Mouse (Mus musculus) regulatory T cell (primary cell): Measurements from ENCODE around the gene Unc13c.

Source experiments
- in situ Hi-C: fragments of 300-600 bp; cut with MboI, MseI; formaldehyde crosslinking; loops from one replicate; pipeline ENCODE4 v1.15.1; 2025; ENCODE audit warnings: high pct_unique_total_duplicates

The Unc13c gene

DNA sequence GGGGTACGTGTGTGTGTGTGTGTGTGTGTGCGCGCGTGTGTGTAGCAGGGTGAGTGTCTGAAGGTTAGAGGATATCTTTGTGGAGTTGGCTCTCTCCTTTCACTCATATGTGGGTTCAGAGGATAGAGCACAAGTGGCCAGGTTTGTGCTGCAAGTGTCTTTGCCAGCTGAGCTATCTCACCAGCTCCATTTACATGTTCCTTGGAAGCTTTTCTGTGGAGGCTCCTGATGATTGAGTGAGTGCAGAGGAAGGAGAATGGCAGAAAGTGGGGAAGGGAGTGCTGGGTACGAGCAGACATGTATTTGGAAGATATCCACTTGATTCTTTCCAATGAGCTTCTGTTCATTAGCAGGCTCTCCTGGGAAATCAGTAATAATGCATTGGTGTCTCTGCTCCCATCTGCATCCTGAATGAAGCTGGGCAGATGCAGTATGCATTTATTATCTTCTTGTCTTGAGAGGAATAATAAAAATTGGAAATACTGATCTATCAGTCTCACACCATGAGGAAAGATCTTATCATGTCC, 86.3 kb downstream of the Unc13c start:
- in situ Hi-C loops: no loop called here

DNA sequence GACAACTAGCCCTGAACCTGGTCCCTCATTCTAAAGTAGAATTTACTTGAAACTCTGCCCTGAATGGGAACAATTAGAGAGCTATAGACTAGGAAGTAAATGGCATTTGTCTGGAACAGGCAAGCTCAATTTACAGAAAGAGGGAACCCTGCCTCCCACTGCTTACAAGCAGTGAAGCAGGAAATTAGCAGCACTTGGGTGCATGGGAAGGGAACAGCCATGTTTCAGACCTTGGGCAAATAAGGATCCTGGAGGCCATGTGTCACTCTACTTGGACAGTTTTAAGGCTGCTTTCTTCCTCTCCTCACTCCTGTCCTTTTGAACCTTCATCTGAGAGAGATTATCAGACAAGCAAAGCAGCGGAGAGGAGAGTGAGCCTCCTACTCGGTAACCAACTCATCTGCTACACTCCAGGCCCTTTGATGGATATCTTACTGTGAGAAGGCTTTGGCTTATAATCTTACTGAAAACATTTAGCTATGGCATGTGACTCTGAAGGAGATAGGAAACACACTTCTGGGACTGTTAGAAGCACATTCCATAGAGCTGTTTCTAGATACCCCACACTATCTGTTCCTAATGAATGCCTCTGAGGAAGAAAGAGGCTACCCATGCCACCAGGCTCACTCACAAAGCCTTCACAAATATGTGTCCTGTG, 101.2 kb downstream of the Unc13c start:
- in situ Hi-C loops: no loop called here

DNA sequence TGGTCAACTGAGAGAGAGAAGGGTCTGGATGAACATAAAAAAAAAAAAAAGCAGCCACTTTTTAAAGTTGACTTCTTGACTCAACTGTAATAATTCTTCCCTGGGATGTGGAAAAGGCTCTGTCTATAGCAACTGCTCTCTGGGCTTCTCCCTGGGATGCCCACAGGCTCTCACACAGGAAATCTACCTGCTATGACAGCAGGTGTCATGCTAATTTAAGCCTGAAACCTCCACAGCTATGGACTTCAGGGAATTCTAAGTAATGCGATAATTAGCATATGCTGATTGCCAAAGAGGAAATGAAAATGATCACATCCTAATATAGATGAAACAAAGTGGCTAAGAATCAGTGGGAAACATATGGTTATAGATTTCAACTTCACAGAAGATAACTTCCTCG, 102.1 kb downstream of the Unc13c start:
- in situ Hi-C loops: no loop called here

DNA sequence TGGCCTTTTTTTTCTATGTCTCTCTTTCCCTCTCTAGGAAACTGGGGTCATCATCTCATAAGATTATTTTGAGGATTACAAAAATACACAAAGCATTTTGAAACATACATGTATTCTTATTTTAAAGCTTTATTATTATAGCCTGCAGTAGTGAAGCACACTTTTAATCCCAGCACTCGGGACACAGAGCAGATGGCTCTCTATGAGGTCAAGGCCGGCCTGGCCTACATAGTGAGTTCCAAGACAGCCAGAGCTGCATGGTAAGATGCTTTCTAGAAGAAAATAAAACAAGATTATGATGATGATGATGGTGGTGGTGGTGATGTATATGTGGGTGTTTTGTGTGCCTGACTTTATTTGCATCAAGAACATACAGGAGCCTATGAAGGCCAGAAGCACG, 109.3 kb downstream of the Unc13c start:
- in situ Hi-C loops: no loop called here

DNA sequence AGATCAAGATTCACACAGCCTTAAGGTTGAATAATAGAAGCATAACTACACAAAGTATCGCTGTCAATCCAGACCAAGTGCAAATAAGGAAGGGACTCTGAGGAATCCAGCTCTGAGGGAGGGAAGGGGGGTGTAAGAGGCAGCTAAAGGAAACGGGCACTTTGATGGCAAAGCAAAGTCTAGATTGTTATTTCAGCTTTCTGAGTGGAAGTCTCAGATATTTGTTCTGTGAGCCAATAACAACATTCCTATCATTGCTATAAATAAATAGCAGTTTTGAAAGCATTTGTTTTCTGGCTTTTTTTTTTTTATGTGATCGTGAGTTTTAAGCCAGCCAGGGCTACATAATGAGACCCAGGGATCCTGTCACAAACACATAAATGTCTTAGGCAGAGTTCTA, 114.5 kb downstream of the Unc13c start:
- in situ Hi-C loops: no loop called here

DNA sequence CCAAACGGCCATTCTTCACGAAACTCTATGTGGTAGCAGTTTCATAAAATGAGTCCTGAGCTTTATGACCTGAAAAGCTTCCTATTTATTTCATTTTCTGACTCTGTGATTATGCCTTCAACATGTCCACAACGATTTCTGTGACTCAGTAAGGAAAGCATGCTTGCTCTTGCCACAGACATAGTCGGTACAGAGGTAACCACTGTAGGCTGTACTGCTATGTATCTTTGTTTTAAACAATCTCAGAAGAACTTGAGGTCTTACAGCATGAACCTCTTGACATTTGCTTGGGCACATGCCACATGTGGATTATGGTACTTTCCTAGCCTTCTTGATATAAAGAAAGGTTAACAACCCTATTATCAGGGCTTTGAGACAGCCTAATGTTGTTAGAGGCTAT, 162.1 kb downstream of the Unc13c start:
- in situ Hi-C loops: no loop called here

DNA sequence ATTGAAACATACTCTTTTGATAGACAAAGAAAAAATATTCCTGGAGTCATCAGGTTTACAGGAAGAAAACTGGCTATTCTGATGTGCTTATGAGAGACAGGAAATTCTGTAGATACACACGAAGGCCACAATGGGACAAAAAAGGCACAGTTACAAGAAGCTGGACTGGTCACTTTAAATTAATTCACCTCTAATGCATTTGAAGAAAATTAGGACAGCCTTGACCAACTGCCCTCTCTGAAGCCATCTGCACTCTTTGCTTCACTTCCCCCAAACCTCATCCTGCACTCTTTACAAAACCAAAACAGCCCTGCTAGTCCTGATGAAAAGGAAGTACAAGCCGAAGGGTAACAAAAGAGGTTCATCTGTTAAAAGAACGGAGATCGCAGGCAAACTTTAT, 194.2 kb downstream of the Unc13c start:
- in situ Hi-C loops: no loop called here

DNA sequence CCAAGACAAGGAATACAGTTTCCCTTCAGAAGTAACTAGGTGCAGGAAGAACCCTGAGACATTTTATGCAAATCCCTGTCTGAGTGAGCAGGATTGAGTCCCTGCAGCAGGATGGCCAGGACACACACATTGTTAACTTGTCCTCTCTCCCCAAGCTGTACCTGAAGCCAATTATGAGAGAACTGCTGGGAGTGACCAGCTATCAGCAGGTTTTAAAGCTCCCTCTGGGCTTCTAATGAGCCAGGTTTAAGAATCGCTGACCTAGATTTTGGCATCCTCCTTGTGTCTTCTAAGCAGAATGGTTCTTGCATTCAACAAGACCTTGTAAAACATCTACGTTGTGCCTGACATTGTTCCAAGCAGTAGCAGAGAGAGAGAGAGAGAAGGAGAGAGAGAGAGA, 213.6 kb downstream of the Unc13c start:
- in situ Hi-C loops: no loop called here

DNA sequence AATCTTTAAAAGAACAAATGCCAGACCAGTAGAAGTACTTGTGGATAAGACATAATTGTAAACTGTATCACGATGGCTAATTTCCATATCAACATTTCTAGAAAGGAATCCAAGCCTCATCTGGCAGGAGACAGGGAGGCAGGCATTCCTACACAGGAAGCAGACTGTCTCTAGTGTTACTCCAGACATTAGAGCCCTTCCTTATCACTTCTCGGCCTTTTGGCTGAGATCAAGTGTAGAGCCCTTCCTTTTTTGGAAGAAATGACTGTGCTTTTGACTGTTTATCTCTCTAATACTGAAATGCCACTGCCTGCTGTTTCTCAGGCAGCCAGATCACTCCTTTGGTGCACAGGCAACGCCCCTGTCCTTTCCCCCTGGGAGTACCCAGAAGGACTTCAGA, 215.3 kb downstream of the Unc13c start:
- in situ Hi-C loops: no loop called here

DNA sequence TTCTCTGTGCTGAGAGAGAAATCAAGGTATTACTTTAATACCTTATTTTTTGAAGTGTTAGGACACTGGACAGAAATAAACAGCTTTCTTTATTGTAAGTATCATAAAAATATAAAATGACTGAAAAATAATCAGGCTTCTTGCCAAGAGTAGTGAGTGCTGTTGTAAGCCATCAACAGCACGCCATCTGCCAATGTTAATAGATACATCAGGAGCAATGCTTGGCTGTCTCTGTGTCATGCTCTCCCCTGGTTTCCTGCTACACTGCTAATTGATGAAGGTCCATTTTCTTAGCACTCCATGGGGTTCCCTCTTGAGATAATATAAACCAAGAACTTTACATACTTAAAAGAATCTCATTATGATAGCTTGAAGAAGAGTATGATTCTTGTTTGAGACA, 217.4 kb downstream of the Unc13c start:
- in situ Hi-C loops: no loop called here

DNA sequence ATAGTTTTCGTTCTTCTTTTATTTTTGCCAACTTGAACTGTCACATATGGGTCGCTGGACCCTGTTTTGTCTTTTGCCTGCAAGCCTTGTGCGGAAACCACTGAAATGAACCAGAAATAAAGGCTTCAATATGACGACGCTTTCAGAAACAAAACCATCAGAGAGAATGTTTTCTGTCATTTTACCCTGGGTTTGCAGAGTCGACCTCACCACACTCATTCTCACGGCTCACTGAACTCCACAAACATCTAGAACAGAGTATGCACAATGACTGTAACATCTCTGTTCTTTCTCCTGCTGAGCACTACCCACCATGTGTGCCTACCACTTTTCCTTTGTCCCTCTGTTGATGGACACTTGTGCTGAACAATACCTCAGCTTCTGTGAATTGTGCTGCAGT, 234.3 kb downstream of the Unc13c start:
- in situ Hi-C loops: no loop called here

DNA sequence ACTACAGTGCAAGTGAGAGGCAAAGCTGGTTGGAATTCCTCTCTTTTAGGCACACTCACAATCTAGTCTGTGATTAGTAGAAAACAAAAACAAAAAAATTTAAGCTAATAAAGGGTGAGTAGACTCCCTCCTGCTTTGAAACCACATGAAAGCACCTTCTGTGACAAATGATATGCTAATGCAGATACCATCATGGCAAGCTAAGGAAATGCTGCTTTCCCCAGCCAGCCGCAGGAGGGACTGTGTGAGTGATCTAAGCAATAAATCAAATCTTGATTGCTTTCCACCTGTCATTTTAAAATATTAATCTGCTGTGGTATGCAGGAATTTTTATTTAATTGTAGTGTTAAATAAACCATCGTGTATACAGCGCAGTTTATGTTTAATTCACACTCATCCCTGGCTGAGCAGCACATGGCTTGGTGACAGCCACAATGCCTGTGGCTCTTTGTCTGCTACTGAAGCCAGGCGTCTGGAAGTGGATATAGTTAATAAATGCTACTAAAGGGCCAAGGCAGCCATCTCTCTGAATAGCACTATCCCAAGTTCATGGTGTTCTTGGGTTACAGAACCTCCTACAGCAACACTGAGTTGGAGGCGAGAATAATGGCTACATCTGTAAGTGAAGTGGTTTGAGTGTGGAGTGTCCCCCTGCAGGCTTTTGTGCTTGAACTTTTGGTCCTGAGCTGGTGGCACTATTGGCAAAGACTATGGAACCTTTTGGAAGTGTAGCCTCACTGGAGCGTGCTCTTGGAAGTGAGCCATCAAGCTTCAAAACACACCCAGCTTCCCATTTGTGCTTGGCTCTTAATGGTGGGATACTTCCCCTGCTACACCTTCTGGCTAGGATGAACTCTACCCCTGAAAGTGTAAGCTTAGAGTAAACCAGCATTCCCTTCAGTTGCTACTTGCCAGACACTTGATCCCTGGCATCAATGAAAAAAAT, 242.8 kb downstream of the Unc13c start:
- in situ Hi-C loops: no loop called here

DNA sequence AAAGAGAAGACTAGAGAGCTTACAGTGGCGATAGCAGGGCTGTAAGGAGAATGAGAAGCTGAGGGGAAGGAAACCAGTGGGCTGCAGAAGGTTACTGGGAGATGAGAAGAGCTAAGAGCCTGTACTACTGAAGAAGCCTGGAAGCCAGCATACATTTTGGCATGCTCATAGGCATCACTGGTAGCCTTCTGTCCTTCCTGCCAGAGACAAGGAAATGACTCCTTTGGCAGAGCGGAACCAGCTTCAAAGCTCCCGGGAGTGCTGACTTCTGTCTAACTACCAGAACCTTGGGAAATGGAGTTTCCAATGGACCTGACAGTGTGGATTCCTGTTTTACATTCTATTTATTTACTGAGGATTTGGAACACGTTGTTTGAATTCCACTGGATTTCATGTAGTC, 244.0 kb downstream of the Unc13c start:
- in situ Hi-C loops: no loop called here

DNA sequence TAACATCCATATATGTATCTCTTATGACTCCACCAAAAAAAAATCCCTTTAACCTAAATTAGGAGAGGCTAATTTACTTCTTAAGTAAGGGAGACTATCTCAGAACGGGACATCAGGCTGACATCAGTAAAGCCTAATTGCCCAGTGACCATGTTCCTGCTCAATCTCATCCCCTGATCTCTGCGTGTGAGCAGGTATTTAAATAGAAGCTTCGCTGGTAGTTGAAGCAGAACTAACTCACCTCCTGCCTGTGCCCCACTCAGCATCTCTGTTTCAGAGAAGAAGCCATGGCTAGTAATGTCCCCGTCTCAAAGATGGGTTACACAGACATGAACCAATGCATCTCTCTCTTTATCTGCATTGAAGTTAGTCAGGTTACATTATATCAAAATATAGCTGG, 255.3 kb downstream of the Unc13c start:
- in situ Hi-C loops: no loop called here

DNA sequence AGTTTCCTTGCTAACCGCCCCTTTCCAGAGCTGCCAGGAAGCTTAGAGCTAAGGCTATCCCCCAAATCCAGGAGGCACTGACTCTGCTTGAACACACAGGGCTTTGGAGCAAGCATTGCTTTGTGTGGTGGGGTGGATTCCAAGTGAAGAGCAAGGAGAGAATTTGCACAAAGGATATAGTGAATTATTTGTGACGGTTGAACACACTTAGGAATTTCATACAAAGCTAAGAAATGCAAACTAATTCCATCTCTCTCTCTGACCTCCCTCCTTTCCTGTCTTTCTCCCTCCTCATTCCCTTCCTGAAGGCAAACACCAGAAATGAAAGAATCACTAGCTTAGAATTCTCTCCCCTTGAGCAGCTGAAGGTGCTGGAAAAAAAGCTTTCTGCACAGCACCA, 271.7 kb downstream of the Unc13c start:
- in situ Hi-C loops: loop anchor here (25.0 kb wide), 1 partner anchor 790 kb away; no protein-coding TSS in a partner anchor

DNA sequence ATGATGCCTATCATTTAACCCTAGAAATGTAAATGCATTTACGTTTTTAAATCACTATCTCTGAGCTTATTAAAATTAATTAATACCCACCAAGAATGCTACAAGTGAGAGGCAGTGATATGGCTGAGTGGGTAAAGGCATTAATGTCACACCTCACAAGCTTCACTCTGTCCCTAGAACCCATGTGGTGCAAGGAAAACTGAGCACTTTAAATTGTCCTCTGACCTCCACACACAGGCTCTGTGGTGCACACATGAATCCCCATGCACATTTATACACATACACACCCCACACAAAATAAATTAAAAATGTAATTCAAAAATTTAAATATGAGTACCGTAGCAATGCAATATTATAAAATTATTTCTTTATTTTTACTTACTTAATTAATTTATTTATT, 287.2 kb downstream of the Unc13c start:
- in situ Hi-C loops: loop anchor here (25.0 kb wide), 1 partner anchor 806 kb away; no protein-coding TSS in a partner anchor

DNA sequence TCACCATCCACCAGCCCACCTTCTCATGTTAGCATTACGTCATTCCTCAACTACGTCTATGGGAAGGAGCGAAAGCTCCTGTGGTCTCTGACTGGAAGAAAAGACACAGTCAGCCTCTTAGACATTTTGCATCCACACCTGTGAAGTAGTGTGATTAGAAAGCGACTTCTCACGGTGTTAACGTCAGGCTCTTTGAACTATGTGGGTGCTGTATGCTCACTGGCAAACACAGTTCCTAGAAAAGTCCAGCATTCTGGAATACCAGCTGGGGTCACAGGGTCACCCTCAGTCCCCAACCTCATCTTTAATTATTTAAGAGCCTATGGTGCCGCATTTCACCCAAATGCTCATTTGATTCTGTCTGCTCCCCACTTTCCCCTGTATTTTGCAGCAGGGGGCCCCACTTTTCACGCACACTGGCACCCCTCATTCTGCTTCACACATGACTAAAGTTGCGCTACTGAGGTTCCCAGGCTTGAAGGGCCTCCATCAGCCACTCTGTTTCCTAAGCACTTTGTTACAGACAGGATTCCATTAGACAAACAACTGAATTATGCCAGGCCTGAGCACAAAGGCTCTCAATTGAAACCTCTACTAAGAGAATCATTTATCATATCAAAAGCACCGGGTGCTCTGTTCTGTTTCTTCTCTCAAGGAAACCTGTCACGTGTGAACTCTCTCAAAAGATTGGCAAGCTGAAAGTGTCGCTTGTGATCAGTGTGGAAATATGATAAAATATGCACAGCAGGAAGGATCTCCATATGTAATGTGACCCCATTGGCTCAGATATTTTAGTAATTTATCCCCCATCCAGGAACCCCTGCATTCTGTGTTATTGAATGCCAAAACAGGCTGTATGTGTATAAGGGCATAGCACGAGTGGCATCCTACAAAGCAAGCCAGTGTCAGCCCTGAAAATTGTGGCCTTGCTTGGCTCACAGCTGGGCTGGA, 287.9 kb downstream of the Unc13c start:
- in situ Hi-C loops: loop anchor here (25.0 kb wide), 1 partner anchor 806 kb away; no protein-coding TSS in a partner anchor

DNA sequence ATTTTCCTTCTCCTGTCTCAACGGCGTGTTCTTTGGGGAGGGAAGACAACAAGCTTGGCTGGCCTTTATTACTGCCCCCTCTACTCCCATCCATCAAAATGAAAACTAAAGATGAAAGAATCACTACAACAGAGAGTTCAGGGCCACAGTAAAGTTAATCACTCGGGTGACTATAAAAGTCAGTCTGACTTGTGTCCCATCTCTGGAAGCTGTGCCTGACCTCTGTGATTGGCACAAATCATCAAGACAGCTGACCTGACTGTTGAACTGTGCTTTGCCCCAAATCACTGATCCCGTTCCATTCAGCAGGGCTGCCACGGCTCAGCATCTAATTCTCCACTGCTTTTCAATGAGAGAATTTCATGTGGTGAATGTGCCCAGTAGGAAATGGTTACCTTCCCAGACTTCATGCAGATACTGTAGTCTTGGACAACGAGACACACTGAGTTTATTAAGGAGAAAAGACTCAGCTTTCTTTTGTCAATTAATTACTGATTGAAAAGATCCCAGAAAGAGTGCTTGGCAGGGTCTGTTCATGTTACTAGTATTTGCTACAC, 297.0 kb downstream of the Unc13c start:
- in situ Hi-C loops: no loop called here

DNA sequence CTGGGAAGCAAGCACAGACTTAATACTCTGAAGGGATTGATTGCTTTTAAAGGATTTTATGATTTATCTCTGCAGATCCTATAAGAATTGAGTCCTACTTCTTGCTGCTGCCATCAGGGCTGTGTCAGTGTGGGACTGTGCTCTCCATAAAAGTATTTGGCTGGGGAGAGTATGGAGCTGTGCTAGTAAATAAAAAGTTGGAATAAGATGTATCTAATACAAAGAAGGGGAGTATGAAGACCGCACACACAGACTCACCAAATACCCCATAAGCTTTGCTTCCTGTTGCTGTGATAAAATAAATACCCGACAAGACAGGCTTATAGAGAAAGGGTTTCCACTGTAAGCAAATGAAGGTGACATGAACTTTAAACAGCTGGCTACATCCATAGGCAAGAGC, 298.7 kb downstream of the Unc13c start:
- in situ Hi-C loops: no loop called here

DNA sequence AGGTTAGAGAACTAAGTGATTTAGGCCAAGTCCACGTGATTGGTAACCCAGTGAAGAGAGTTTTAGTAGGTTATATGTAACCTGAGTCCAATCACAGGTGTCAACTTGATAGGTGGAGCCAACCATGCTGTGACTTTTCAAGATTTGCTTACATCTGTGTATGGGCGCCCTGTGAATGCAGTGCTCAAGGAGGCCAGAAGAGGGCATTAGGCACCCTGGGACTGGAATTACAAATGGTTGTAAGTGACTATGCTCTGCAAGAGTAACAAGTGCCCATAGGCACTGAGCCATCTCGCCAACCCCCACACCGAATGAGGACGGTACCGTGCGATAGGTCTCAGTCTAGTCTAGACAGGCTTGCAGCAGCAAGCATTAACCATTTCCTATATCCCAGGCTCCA, 305.9 kb downstream of the Unc13c start:
- in situ Hi-C loops: no loop called here

DNA sequence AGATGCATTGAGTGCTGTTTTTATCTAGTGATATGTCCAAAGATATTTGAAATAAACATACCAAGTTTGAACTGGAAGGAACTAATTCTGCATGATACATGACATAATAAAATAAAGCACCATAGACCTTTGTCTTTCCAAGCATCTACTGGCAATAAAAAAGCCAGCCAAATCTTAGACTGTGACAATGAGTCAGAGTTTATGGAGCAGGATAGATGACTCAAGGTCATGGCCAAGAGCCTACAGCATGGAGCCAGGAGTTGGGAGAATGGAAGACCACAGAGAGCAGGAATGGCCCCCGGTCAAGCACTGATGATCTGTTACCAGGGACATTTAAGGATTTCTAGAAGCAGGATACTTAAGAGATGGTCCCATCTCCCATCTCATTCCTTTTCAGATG, 319.7 kb downstream of the Unc13c start:
- in situ Hi-C loops: no loop called here
